Mouse (Mus musculus) adrenal gland, adult 8-10 months (tissue): ENCODE measurements around the gene Kcnq5. TPM values are rescaled to one million over a fixed set of nuclear protein-coding genes. Genes with fewer than 3 reads are reported as not detected.
"Not testable (repeated sequence)": the region's sequence is repeated elsewhere in the genome, so short reads cannot be mapped to it uniquely, and the experiment has no call there.

ENCODE experiments used
- DNase-seq: peaks from one replicate; pipeline ENCODE4 v3.0.0; 2022
- total RNA-seq, 4 experiments: library from RNA; stranded (reverse); gene quantifications; 2 replicates each; pipeline ENCODE4 v1.2.4; 2022

Gene Kcnq5
- total RNA-seq, 4 experiments from 2014 or later = 1.3 to 1.8 (median 1.6) TPM

- DNase-seq = no peak
These were observed 327.7 kb downstream of the Kcnq5 start for GRCm38 (mm10) chr1:21634013-21634412.

- no peak for DNase-seq
These were observed 339.3 kb downstream of the Kcnq5 start for GRCm38 (mm10) chr1:21622455-21622854.

GRCm38 (mm10) chr1:21622039-21622438, 339.7 kb downstream of the Kcnq5 start:
- no peak for DNase-seq

GRCm38 (mm10) chr1:21618712-21619111, 343.0 kb downstream of the Kcnq5 start:
- DNase-seq = no peak

GRCm38 (mm10) chr1:21616666-21617065, 345.1 kb downstream of the Kcnq5 start:
- no peak for DNase-seq

- DNase-seq = no peak
These were observed 347.8 kb downstream of the Kcnq5 start for GRCm38 (mm10) chr1:21613933-21614332.

- DNase-seq = no peak
These were observed 357.7 kb downstream of the Kcnq5 start for GRCm38 (mm10) chr1:21604003-21604402.

- DNase-seq = no peak
These were observed 359.2 kb downstream of the Kcnq5 start for GRCm38 (mm10) chr1:21602567-21602966.

GRCm38 (mm10) chr1:21600606-21601005, 361.1 kb downstream of the Kcnq5 start:
- no peak for DNase-seq

- DNase-seq = no peak
These were observed 367.9 kb downstream of the Kcnq5 start for GRCm38 (mm10) chr1:21593872-21594271.

GRCm38 (mm10) chr1:21567397-21567796, 394.3 kb downstream of the Kcnq5 start:
- not testable (repeated sequence) for DNase-seq

GRCm38 (mm10) chr1:21554630-21555029, 407.1 kb downstream of the Kcnq5 start:
- no peak for DNase-seq

GRCm38 (mm10) chr1:21552715-21553114, 409.0 kb downstream of the Kcnq5 start:
- no peak for DNase-seq

- DNase-seq = no peak
These were observed 417.8 kb downstream of the Kcnq5 start for GRCm38 (mm10) chr1:21543909-21544308.

GRCm38 (mm10) chr1:21539486-21539885, 422.3 kb downstream of the Kcnq5 start:
- DNase-seq = no peak

GRCm38 (mm10) chr1:21530823-21531222, 430.9 kb downstream of the Kcnq5 start:
- no peak for DNase-seq

- DNase-seq = no peak
These were observed 439.7 kb downstream of the Kcnq5 start for GRCm38 (mm10) chr1:21521995-21522394.

- no peak for DNase-seq
These were observed 440.3 kb downstream of the Kcnq5 start for GRCm38 (mm10) chr1:21521475-21521874.

GRCm38 (mm10) chr1:21520116-21520645, 441.6 kb downstream of the Kcnq5 start:
- DNase-seq = no peak

- no peak for DNase-seq
These were observed 455.1 kb downstream of the Kcnq5 start for GRCm38 (mm10) chr1:21506665-21507064.

- no peak for DNase-seq
These were observed 461.8 kb downstream of the Kcnq5 start for GRCm38 (mm10) chr1:21499815-21500534.

GRCm38 (mm10) chr1:21496307-21496706, 465.4 kb downstream of the Kcnq5 start:
- DNase-seq = no peak

GRCm38 (mm10) chr1:21488645-21489044, 473.1 kb downstream of the Kcnq5 start:
- DNase-seq = no peak

- no peak for DNase-seq
These were observed 475.5 kb downstream of the Kcnq5 start for GRCm38 (mm10) chr1:21486266-21486665.
